Mouse (Mus musculus): Measurements from ENCODE around the gene Tfcp2. TPM values are rescaled to one million over a fixed set of nuclear protein-coding genes. Genes with fewer than 3 reads are reported as not detected.

The Tfcp2 gene
- total RNA-seq (2021), result 10 to 100 TPM in 1 of 2 experiments, 1 to 10 TPM in 1; 9.6 to 11.6 TPM
- long read RNA-seq, experiment 1, partial matches to known transcripts, result 0 of 4 reads
- long read RNA-seq, experiment 1, other reads (novel, unspliced or antisense), result 3 of 4 reads
- long read RNA-seq, experiment 2, partial matches to known transcripts, result 4 of 15 reads
- long read RNA-seq, experiment 2, other reads (novel, unspliced or antisense), result 8 of 15 reads

DNA sequence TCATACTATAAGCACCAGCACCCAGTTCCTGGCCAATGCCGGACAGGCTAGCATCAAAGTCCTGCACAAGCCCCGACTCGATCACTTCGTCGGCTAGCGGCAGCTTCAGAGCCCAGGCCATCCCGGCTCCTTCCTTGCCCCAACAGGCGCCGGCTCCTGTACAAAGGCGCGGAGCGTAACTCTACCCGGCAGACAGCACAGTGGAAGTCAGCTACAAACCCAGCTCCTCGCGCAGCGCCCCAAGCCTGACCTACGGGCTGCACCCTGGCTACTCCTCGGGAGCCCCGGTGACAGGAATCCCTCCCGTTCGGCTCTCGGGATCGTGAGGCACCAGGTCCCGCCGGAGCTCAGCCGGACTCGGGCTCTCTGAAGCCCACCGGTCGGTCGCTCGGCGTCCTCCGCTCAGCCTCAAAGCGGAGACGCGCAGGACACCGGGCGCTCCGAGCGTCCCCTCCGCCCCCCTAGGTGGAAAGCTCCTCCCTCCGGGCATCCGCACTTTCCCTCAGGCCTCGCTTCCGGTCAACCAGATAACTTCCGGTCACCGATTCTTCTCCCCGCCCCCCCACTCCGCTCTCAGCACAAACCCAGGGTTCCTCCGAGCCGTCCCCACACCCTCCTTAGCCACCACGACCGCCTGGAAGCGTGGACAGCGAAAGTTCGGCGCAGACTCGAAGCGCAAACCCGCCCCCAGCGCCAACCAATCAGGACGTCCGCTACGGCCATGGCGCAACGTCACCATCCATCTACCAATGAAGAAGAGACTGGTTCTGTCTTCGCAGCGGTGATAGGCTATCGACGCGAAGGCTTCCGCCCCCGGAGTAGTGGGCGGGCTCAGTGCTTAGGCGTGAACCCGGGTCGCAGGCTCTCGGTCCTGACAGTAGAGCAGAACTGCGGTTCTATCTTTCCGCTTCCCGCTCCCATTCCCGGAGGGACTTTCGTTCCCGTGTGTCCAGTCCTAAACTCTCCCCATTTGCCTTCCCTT is at the start of gene Tfcp2:
TSS of gene Tfcp2 (minus strand) at position 683 of the 982 bp plus-strand sequence.
- intact Hi-C loops (cut with DNase I; ENCODE audit: low total_unique reads), result loop anchor here (5.0 kb wide), 1 partner anchor 51 kb away; no protein-coding TSS in a partner anchor
- peak; percentile 98 for DNase-seq

DNA sequence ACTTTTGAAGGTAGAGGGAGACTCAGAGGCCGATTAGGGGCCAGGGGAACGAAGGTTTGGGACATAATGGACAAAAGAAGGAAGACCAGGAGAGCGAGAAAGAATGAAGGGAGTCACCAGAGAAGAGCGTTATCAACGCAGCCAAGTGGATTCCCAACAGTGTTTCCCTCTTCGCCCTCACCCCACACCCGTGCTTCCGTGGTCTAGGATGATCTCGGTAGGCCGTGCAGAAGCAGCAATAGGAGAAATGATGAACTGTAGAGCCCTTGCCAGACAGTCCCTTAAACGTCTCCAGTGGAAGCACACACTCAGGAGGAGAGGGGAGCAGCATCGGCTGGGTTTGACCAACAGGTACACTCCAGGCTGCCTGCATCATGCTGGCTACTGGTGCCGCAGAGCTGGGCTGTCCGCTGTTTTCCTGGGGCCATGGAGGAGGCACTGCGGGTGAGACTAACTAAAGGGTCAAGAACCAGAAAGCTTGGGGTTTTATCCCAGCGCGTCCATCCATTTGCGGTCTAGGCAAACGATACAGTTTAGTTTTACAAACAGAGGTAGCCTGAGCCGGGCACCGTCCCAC is 49.0 kb upstream of the Tfcp2 start:
- intact Hi-C loops (cut with DNase I; ENCODE audit: low total_unique reads), result loop anchor here (5.0 kb wide), 1 partner anchor 48 kb away; the partner anchor contains the start of gene Tfcp2
- no peak for DNase-seq

DNA sequence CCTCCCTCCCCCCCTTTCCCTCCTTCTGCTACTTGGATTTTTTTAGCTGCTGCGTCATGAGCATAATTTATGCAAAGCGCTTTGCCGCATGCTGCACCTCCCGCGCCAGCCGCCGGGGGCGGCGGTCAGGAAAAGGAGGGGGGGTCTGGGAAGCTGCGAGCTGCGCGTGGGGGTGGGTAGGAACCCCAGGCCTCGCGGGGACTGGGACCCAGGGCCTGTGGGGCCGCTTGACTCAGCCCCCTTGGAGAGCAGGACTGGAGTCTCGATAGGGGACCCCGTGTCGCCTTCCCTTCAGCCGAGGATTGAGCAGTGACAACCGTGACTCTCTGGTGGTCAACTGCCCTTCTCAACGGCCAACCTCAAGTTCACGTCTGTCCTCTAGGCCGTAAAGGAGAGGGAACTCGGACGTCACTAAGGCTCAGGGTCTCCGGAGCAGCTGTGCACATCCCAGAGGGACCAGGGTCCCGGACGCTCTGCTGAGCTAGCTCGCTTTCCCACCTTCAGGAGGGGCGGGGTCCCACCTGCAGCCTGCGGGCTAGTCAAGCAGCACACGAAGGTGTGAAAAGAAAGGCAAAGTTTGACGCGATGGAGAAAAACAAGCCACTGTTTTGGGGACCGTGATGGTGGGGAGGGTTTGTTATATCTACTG is 48.4 kb upstream of the Tfcp2 start:
- peak; percentile 77 for DNase-seq

DNA sequence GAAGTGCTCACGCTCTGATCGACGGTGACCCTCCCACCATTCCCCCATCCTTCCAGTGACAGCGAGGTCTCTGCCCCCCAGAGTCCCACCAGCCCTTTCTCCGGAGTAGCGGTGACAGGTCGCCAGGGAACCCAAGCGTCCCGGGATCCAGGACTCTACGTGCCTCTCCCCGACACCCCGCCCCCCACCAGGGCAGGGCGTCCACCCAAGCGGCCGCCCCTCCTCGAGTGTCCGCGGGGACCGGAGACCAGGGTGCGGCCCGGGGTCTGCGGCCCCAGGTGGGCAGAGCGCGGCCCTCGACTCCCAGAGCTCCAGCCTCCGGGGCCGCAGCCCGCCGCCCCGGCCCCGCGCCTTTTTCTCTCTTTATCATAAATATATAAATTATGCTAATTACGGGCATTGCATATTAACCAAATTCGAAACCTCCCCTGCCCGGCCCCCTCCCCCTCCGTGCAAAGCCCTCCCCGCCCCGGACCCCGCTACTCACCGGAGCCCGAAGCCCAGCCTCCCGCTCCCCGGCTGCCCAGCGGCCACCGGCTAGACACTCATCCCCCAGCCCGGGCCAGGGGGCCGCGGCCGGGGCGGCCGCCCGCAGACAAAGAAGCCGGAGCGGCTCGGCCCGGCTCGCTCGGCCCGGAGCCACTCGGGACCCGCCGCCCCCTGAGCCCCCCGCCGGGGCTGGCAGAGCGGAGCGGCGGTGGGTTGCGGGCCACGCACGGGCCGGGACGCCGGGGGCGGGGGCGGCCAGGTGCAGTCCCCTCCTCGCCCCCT is 47.7 kb upstream of the Tfcp2 start, which contains the start of gene Pou6f1:
TSS of gene Pou6f1 (minus strand) at position 709 of the 771 bp plus-strand sequence.
- intact Hi-C loops (cut with DNase I; ENCODE audit: low total_unique reads), result loop anchor here (5.0 kb wide), 1 partner anchor 47 kb away; the partner anchor contains the start of gene Tfcp2
- DNase-seq, result peak; percentile 54

More for the DNA sequence above, 48.4 kb upstream of the Tfcp2 start:
- intact Hi-C loops (cut with DNase I; ENCODE audit: low total_unique reads), result loop anchor here (5.0 kb wide), 1 partner anchor 48 kb away; the partner anchor contains the start of gene Tfcp2

DNA sequence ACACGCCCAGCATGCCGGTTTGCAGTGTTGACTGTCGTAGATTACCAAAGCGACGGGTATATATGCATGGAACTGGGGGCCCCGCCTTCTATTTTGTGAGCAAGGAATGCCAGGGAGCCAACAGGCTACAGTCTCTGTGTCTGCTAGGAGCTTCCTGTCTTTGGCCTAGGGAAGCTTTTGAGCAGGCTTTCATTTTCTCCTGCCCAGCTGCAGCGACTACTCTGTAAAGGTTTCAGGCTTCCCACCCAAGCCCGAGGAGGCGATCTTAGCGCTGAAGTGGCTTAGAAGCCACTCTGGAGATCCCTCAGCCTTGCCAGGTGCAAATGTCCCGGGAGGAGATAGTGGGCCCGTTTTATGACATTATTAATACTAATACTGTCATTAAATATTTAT is 47.1 kb upstream of the Tfcp2 start:
- no peak for DNase-seq
- intact Hi-C loops (cut with DNase I; ENCODE audit: low total_unique reads), result no loop called here

DNA sequence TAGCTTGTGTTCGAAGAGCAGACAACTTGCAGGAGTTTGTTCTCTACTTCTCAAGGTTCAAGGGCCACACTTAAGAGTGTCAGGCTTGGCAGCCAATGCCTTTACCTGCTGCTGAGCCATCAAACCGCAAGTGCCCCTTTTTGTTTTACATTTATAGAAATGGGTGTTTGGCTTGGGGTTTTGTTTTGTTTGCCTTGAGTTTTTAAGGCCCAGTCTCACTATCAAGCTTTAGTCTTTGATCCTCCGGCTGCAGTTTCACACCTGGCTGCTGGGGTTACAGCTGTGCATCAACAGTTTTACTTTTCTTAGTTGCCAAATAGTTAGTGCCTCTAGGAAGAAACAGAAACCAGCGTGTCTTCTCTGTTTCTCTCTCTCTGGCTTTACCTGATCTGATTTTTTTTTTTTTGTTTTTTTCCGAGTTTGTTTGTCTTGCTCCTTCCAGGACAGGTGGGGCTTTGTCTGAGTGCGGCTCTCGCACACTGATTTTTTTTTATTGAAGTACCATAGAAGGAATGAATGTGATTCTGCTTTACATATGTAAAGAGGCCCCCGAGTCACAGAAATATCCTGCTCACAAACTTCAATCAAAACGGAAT is 46.6 kb upstream of the Tfcp2 start:
- intact Hi-C loops (cut with DNase I; ENCODE audit: low total_unique reads), result no loop called here
- no peak for DNase-seq

DNA sequence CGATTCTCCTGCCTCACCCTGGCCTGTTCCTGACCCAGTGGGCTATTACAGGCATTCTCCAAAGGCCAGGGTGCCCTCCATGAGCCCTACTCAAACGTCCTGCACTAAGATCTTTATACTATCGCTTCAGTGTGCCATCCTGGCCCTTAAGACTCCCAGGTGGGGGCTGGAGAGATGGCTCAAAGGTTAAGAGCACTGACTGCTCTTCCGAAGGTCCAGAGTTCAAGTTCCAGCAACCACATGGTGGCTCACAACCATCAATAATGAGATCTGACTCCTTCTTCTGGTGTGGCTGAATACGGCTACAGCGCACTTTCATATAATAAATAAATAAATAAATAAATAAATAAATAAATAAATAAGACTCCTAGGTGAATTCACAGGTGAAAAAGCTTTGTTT is 41.0 kb upstream of the Tfcp2 start:
- intact Hi-C loops (cut with DNase I; ENCODE audit: low total_unique reads), result no loop called here
- DNase-seq, result no peak

DNA sequence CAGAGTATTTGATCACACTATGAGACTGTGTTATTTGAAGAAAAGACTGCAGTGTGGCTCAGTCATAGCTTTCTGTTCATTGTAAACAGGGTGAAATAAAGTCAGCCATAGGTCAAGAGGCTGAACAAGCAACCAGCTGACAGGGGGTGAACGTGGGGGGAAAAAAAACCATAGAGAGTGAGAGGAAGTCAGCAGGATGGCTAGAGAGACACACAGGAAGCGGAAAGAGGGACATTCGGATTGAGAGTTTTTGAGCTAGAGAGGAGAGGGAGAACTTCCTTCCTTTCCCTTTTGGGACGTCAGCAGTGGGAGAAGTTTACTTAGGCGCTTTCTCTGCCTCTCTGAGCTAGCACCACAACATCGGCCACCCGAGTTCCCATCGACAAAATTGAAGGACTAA is 38.6 kb upstream of the Tfcp2 start:
- intact Hi-C loops (cut with DNase I; ENCODE audit: low total_unique reads), result no loop called here
- DNase-seq, result no peak

DNA sequence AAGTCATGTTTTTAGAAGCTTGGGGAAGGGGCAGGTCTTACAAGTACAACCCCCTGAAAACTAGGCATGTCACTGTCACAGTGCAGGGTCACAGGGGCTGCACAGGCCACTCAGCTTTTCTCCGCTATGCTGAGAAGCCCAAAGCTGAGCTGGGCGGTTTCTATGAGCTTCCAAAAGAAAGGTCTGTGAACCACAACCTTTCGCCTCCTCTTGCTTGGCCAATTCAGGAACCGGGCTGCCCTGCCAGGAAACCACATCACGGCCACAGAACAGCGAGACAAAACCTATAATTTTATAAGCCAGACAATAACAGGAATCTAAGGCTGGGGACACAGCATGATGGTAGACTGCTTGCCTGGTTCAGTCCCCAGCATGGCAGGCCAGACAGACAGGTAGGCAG is 36.5 kb upstream of the Tfcp2 start:
- intact Hi-C loops (cut with DNase I; ENCODE audit: low total_unique reads), result no loop called here
- DNase-seq, result no peak

DNA sequence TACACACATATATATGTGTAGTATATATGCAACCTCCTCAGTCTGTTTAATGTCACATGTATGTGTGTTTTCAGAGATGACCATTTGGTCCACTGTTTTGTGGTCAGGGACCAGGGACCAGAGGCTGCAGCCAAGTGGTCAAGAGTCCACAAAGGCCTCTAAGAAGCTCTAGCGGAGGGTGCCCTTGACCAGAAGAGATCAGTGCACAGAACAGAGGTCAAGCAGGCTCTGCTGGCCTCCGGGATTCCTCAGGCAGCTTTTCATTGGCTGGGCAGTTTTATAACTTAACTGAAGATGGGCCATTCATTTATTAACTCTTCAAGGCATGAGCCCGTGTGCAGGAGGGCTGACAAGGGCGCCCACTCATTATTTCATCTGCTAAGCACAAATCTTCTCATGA is 35.4 kb upstream of the Tfcp2 start:
- intact Hi-C loops (cut with DNase I; ENCODE audit: low total_unique reads), result no loop called here
- no peak for DNase-seq

DNA sequence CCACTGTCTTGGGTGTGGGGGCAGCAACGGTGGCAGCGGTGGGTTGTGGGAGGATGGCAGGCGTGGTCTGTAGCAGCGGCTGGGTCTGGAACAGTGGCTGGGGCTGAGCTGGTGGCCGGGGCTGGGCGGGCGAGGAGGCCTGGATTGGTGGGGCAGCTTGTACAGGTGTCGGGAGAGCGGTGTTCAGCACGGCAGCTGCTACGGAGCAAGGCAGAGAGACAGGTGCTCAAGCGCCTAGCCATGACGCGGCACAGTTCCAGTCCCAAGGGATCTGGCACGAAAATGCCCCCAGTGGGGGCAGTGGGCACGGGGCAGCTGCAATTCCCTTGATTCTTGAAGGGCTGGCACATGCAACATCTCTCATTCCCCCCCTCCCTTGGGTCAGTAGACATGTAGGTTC is 34.1 kb upstream of the Tfcp2 start:
- DNase-seq, result no peak
- intact Hi-C loops (cut with DNase I; ENCODE audit: low total_unique reads), result no loop called here

DNA sequence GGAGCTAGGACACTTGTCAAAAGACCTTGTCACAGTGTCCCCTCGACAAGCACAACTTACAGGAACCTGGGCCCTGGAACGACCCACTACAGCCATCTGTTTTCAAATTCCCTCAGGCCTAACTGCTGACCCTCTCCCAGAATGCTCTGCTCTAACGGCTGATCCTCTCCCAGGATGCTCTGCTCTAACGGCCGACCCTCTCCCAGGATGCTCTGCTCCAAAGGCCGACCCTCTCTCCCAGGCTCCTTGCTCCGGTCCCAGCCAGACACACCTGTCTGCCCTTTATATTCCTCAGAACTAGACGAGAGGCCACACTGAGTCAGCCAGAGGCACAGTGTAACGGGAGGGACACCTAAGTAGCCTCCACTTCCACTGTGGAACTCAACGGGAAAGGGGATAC is 28.3 kb upstream of the Tfcp2 start:
- intact Hi-C loops (cut with DNase I; ENCODE audit: low total_unique reads), result no loop called here
- DNase-seq, result no peak

DNA sequence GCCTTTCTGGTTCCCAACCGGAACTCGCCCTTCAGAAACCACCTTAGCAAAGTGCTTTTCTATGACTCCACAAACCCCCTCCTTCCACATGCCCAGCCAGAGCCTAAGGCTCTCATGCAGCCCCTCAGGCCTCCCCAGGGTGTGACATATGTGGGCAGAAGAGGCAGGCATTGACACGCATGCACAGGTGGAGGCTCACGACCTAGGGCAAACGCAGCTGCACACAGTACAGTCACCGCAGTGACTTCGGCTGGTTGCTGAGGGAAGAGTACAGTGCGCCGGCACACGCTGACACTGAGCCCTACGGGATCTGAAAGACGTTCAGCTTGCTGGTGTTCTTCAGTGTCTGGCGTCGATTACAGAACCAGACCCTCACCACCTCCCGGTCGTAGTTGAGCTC is 26.2 kb upstream of the Tfcp2 start:
- no peak for DNase-seq
- intact Hi-C loops (cut with DNase I; ENCODE audit: low total_unique reads), result no loop called here

DNA sequence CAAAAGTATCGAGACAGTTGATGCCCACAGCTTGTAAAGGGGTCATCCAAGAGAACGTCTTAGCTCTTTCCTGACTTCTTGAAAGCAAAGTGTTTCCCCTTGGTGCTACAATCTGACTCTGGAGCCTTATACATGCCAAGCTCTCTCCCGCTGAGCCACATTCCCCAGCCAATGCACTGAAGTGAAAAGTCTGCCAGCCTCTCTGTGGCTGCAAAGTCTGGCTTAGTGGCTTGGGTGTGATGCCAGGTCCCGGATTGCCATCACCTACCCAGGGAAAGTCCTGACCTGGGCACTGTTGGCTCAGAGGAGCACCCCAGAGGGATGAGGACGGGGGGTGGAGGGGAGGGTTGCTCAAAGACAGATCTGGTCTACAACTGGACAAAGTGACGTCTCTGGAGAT is 25.0 kb upstream of the Tfcp2 start:
- no peak for DNase-seq
- intact Hi-C loops (cut with DNase I; ENCODE audit: low total_unique reads), result no loop called here

DNA sequence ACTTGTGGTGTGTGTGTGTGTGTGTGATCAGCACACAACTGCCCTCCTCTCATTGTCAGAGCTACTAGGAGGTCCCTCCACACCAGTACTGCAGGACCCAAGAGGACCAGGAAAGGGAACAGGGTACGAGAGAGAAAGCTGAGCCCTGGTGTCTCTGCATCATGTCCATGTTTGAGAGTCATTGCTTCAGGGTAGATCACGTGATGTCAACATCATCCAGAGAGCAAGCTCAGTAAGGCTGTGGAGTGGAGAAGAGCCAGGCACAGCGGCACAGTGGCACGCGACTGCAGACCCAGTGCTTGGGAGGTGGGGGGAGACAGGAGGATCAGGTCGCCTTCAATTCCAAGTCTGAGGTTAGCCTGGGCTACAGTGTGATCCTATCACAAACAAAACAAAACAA is 24.6 kb upstream of the Tfcp2 start:
- DNase-seq, result no peak
- intact Hi-C loops (cut with DNase I; ENCODE audit: low total_unique reads), result no loop called here

DNA sequence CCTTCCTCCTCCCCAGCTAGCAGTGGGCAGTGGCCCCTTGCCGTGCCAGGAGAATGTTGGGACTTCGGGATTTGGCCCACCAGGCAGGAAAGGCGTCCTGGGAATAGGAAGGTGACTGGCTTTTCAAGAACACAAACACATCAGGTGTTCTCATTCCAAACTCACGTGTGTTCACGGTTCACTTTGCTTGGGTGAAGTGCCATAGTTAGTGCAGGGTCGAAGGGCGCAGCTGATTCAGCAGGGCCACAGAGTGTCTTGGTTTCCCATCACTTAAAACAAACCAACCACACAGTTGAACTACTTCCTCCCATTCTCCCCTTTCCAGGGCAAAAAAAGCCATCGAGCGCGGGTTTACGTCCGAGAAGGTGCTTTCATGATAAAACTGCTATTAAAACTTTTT is 23.6 kb upstream of the Tfcp2 start:
- no peak for DNase-seq
- intact Hi-C loops (cut with DNase I; ENCODE audit: low total_unique reads), result no loop called here

DNA sequence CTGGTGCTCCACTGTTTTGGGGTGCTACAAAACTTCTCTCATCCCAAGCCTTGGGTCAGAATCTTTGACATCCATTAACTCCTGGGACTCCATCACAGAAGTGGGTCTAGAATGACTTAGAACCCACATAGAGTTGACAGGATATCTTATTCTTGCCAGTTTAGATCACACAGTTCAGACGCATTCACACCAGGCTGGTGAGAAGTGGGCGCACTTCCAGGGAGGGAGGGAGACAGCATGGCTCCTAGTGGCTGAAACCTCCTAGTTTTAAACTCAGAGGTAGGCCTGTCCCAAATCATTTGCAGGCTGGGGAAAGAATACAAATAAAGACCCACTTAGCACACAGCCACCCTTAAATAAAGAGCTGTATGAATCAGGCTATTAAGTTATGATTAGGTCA is 22.6 kb upstream of the Tfcp2 start:
- no peak for DNase-seq
- intact Hi-C loops (cut with DNase I; ENCODE audit: low total_unique reads), result no loop called here

DNA sequence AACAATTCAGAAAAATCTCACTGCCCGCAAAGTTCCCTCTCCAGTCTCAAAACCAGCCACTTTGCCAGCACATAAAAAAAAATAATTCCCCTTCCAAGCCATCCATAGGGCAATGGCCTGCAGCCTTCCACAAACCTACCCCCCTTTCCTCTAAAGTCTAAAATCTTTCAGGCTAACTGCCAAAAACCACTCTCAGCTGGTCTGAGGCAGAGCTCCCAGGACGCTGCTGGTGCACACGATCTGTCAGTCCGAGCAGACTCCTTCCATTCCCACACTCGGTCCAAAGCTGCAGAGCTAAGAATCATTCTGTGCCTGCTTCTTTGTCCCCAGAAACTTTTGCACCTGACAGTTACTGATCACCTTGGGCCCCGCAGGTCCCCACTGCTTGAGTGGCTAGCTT is 22.1 kb upstream of the Tfcp2 start:
- intact Hi-C loops (cut with DNase I; ENCODE audit: low total_unique reads), result no loop called here
- DNase-seq, result no peak

DNA sequence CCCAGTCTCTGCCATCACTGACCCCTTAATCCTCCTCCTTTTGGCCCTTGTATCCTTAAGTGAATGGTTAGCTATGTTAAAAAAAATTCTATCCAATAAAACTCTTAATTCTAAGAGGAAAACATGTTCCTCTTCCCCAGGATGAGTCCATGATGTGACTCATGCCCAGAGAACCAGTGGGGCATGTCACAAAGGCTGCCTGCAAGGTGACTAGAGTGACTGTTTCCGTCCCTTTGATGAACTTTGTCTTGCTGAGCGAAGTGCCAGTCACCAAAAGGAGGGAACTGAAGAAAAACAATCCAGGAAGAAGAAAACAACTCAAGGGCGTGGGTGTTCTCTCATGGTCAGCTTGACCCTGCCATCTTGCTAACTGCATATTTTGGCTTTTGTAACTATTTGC is 17.4 kb upstream of the Tfcp2 start:
- intact Hi-C loops (cut with DNase I; ENCODE audit: low total_unique reads), result no loop called here
- DNase-seq, result no peak
